Mouse (Mus musculus) heart, embryonic 13.5 days (tissue): ENCODE results near the gene Polr2b. TPM values are rescaled to one million over a fixed set of nuclear protein-coding genes. Genes with fewer than 3 reads are reported as not detected.
A peak's percentile ranks its signal among the peaks of the same experiment; 100 is the strongest.

ENCODE experiments used
- ATAC-seq: fragments of 200-750 bp; cut with Nextera tagmentation; 2 replicates; pipeline ENCODE4 v1.8.0; 2017; ENCODE audit warnings: moderate TSS enrichment; ENCODE audit not compliant: insufficient number of reproducible peaks, low FRiP score, low TSS enrichment; ENCODE audit errors: extremely low read depth
- H3K27ac ChIP-seq: fragments of 300-500 bp; sonication (generic); replicated peaks from 2 replicates; pipeline ENCODE4 v1.5.1; 2015; ENCODE audit warnings: moderate library complexity, mild to moderate bottlenecking, inconsistent platforms
- H3K27me3 ChIP-seq: fragments of 300-500 bp; sonication (generic); replicated peaks from 2 replicates; pipeline ENCODE4 v1.6.1; 2015; ENCODE audit warnings: mild to moderate bottlenecking, inconsistent platforms
- H3K36me3 ChIP-seq: fragments of 300-500 bp; sonication (generic); 2 replicates; pipeline ENCODE4 v1.6.1; 2015; ENCODE audit warnings: mild to moderate bottlenecking, inconsistent platforms
- H3K4me1 ChIP-seq: fragments of 300-500 bp; sonication (generic); 2 replicates; pipeline ENCODE4 v1.6.1; 2015; ENCODE audit warnings: inconsistent platforms
- H3K4me2 ChIP-seq: fragments of 300-500 bp; sonication (generic); 2 replicates; pipeline ENCODE4 v1.6.1; 2015; ENCODE audit warnings: inconsistent platforms, mild to moderate bottlenecking, moderate library complexity
- H3K4me3 ChIP-seq: fragments of 300-500 bp; sonication (generic); 2 replicates; pipeline ENCODE4 v1.5.1; 2015; ENCODE audit warnings: moderate library complexity, mild to moderate bottlenecking, inconsistent platforms
- H3K9ac ChIP-seq: fragments of 300-500 bp; sonication (generic); 2 replicates; pipeline ENCODE4 v1.6.1; 2015; ENCODE audit warnings: inconsistent platforms, mild to moderate bottlenecking, moderate library complexity
- H3K9me3 ChIP-seq: fragments of 300-500 bp; sonication (generic); 2 replicates; pipeline ENCODE4 v1.6.1; 2016; ENCODE audit warnings: inconsistent platforms
- WGBS: fragments of 180-500 bp; shearing (Covaris S2); methylation state at CpG from one replicate; pipeline ENCODE4 v1.1.7; 2015; ENCODE audit warnings: mixed read lengths; 5-methylcytosine and 5-hydroxymethylcytosine counted together
- polyA plus RNA-seq: library from polyadenylated mRNA; unstranded; fragments of >200 nt; fragmentation: Nextera tagmentation; extraction: Ambion mirVana; gene quantifications from 2 replicates; pipeline ENCODE4 v1.2.1, GENCODE M21; 2015

Gene Polr2b
- polyA plus RNA-seq, 1 experiment from 2014 or later, result 34.6 TPM

- Histone ChIP-seq H3K27me3 (no peaks in the 10 kb centered on the region), H3K36me3 (peaks cover 97% of the 10 kb centered on the region), H3K9ac (no peak overlapping the region), H3K4me1 (peaks cover 30% of the 10 kb centered on the region), H3K9me3 (no peaks in the 10 kb centered on the region), H3K27ac (no peak overlapping the region), H3K4me2 (no peak overlapping the region), H3K4me3 (no peak overlapping the region)
- ATAC-seq, result no peak
- WGBS, result 73% methylated on average over 7 of the region's 7 CpGs
These were observed 36.8 kb upstream of the Polr2b start for GRCm38 (mm10) chr5:77273151-77273550.

GRCm38 (mm10) chr5:77275950-77276349 is 34.0 kb upstream of the Polr2b start:
- Histone ChIP-seq H3K4me2 (no peak overlapping the region), H3K4me3 (no peak overlapping the region), H3K9ac (no peak overlapping the region), H3K4me1 (peaks cover 25% of the 10 kb centered on the region; the same call in 1 of the 2 replicates), H3K27ac (no peak overlapping the region), H3K36me3 (peaks cover 97% of the 10 kb centered on the region), H3K9me3 (no peaks in the 10 kb centered on the region), H3K27me3 (no peaks in the 10 kb centered on the region)
- 89% methylated on average over 5 of the region's 5 CpGs for WGBS
- no peak for ATAC-seq

- 89% methylated on average over 6 of the region's 6 CpGs for WGBS
- Histone ChIP-seq H3K27me3 (no peaks in the 10 kb centered on the region), H3K36me3 (peaks cover 97% of the 10 kb centered on the region), H3K4me2 (no peak overlapping the region), H3K9me3 (no peaks in the 10 kb centered on the region), H3K4me3 (no peak overlapping the region), H3K27ac (no peak overlapping the region), H3K9ac (no peak overlapping the region), H3K4me1 (peaks cover 21% of the 10 kb centered on the region; the same call in 1 of the 2 replicates)
- ATAC-seq, result no peak
These were observed 32.7 kb upstream of the Polr2b start for GRCm38 (mm10) chr5:77277204-77277603.

- Histone ChIP-seq H3K27me3 (no peaks in the 10 kb centered on the region), H3K36me3 (peaks cover 84% of the 10 kb centered on the region), H3K4me3 (no peak overlapping the region), H3K9ac (no peak overlapping the region), H3K4me1 (peaks cover 15% of the 10 kb centered on the region), H3K9me3 (no peaks in the 10 kb centered on the region), H3K27ac (no peak overlapping the region), H3K4me2 (no peak overlapping the region)
- ATAC-seq, result no peak
- WGBS, result 85% methylated on average over 20 of the region's 20 CpGs
These were observed 28.3 kb upstream of the Polr2b start for GRCm38 (mm10) chr5:77281518-77282174.

GRCm38 (mm10) chr5:77282242-77282641 is 27.7 kb upstream of the Polr2b start:
- Histone ChIP-seq H3K4me3 (no peak overlapping the region), H3K4me1 (peaks cover 21% of the 10 kb centered on the region), H3K9ac (no peak overlapping the region), H3K9me3 (no peaks in the 10 kb centered on the region), H3K36me3 (peaks cover 79% of the 10 kb centered on the region), H3K27ac (no peak overlapping the region), H3K4me2 (no peak overlapping the region), H3K27me3 (no peaks in the 10 kb centered on the region)
- no peak for ATAC-seq
- 92% methylated on average over 9 of the region's 9 CpGs for WGBS

- no peak overlapping the region for H3K9ac ChIP-seq
- ATAC-seq, result no peak
- H3K4me1 ChIP-seq, result peaks cover 14% of the 10 kb centered on the region
- peaks cover 78% of the 10 kb centered on the region for H3K36me3 ChIP-seq
- no peaks in the 10 kb centered on the region for H3K9me3 ChIP-seq
- H3K27ac ChIP-seq, result no peak overlapping the region
- no peaks in the 10 kb centered on the region for H3K27me3 ChIP-seq
- H3K4me3 ChIP-seq, result no peak overlapping the region
- no peak overlapping the region for H3K4me2 ChIP-seq
- WGBS, result 83% methylated on average over 7 of the region's 7 CpGs
These were observed 24.3 kb upstream of the Polr2b start for GRCm38 (mm10) chr5:77285685-77286084.

GRCm38 (mm10) chr5:77286904-77287303 is 23.0 kb upstream of the Polr2b start:
- ATAC-seq, result no peak
- no peak overlapping the region for H3K9ac ChIP-seq
- H3K4me3 ChIP-seq, result no peak overlapping the region
- H3K36me3 ChIP-seq, result peaks cover 77% of the 10 kb centered on the region
- no peak overlapping the region for H3K4me2 ChIP-seq
- H3K27me3 ChIP-seq, result no peaks in the 10 kb centered on the region
- no peaks in the 10 kb centered on the region for H3K9me3 ChIP-seq
- 40% methylated on average over 5 of the region's 5 CpGs for WGBS
- 0 out of 2 replicates have a peak overlapping the region, but pooled peaks have one; percentile 25 for H3K27ac ChIP-seq
- H3K4me1 ChIP-seq, result peaks cover 14% of the 10 kb centered on the region

- H3K9ac ChIP-seq, result no peak overlapping the region
- peaks cover 77% of the 10 kb centered on the region for H3K36me3 ChIP-seq
- H3K27ac ChIP-seq, result no peak overlapping the region
- 71% methylated on average over 6 of the region's 6 CpGs for whole genome bisulfite sequencing
- H3K9me3 ChIP-seq, result no peaks in the 10 kb centered on the region
- H3K4me2 ChIP-seq, result no peak overlapping the region
- no peaks in the 10 kb centered on the region for H3K27me3 ChIP-seq
- ATAC-seq, result no peak
- peaks cover 14% of the 10 kb centered on the region for H3K4me1 ChIP-seq
- H3K4me3 ChIP-seq, result no peak overlapping the region
These were observed 22.0 kb upstream of the Polr2b start for GRCm38 (mm10) chr5:77287901-77288300.

- H3K4me2 ChIP-seq, result no peak overlapping the region
- peaks cover 14% of the 10 kb centered on the region for H3K4me1 ChIP-seq
- no peak for ATAC-seq
- H3K36me3 ChIP-seq, result peaks cover 80% of the 10 kb centered on the region
- no peaks in the 10 kb centered on the region for H3K9me3 ChIP-seq
- H3K27me3 ChIP-seq, result no peaks in the 10 kb centered on the region
- H3K9ac ChIP-seq, result no peak overlapping the region
- WGBS, result 51% methylated on average over 8 of the region's 8 CpGs
- no peak overlapping the region for H3K27ac ChIP-seq
- H3K4me3 ChIP-seq, result no peak overlapping the region
These were observed 20.3 kb upstream of the Polr2b start for GRCm38 (mm10) chr5:77289686-77290085.

GRCm38 (mm10) chr5:77290606-77291005 is 19.3 kb upstream of the Polr2b start:
- no peak overlapping the region for H3K9ac ChIP-seq
- 89% methylated on average over 2 of the region's 2 CpGs for WGBS
- peaks cover 14% of the 10 kb centered on the region for H3K4me1 ChIP-seq
- no peak for ATAC-seq
- H3K36me3 ChIP-seq, result peaks cover 83% of the 10 kb centered on the region
- no peaks in the 10 kb centered on the region for H3K27me3 ChIP-seq
- no peak overlapping the region for H3K4me2 ChIP-seq
- H3K27ac ChIP-seq, result no peak overlapping the region
- H3K4me3 ChIP-seq, result no peak overlapping the region
- no peaks in the 10 kb centered on the region for H3K9me3 ChIP-seq

GRCm38 (mm10) chr5:77292803-77293522 is 17.0 kb upstream of the Polr2b start:
- no peak overlapping the region for H3K9ac ChIP-seq
- no peak overlapping the region for H3K4me3 ChIP-seq
- peaks cover 93% of the 10 kb centered on the region for H3K36me3 ChIP-seq
- no peaks in the 10 kb centered on the region for H3K27me3 ChIP-seq
- no peaks in the 10 kb centered on the region for H3K9me3 ChIP-seq
- no peak overlapping the region for H3K27ac ChIP-seq
- no peaks in the 10 kb centered on the region; the same call in 1 of the 2 replicates for H3K4me1 ChIP-seq
- WGBS, result 91% methylated on average over 7 of the region's 7 CpGs
- no peak overlapping the region for H3K4me2 ChIP-seq
- ATAC-seq, result no peak

- Histone ChIP-seq H3K27me3 (no peaks in the 10 kb centered on the region), H3K27ac (no peak overlapping the region), H3K4me3 (no peak overlapping the region), H3K9me3 (no peaks in the 10 kb centered on the region), H3K4me2 (no peak overlapping the region), H3K36me3 (peaks cover 76% of the 10 kb centered on the region), H3K9ac (no peak overlapping the region), H3K4me1 (no peaks in the 10 kb centered on the region)
- no peak for ATAC-seq
- WGBS, result 85% methylated on average over 2 of the region's 2 CpGs
These were observed 10.5 kb upstream of the Polr2b start for GRCm38 (mm10) chr5:77299486-77299885.
